Mouse (Mus musculus) limb, embryonic 14.5 days (tissue): Measurements from ENCODE around the gene Tmtc2. TPM values are rescaled to one million over a fixed set of nuclear protein-coding genes. Genes with fewer than 3 reads are reported as not detected.

ENCODE experiments used
- ATAC-seq: fragments of 200-750 bp; cut with Nextera tagmentation; 2 replicates; pipeline ENCODE4 v1.8.0; 2017; ENCODE audit warnings: low read depth, moderate number of reproducible peaks, moderate TSS enrichment; ENCODE audit not compliant: low FRiP score
- DNase-seq: peaks from one replicate; pipeline ENCODE4 v3.0.0-alpha.2; 2015; ENCODE audit warnings: low spot score
- H3K27ac ChIP-seq: fragments of 300-500 bp; sonication (generic); replicated peaks from 2 replicates; pipeline ENCODE4 v1.5.1; 2014; ENCODE audit warnings: low read depth, mild to moderate bottlenecking, low read length, moderate library complexity, mixed read lengths
- H3K27me3 ChIP-seq: fragments of 300-500 bp; sonication (generic); 2 replicates; pipeline ENCODE4 v1.6.1; 2014; ENCODE audit warnings: low read length, mixed read lengths; ENCODE audit not compliant: control insufficient read depth, insufficient read depth
- H3K36me3 ChIP-seq: fragments of 300-500 bp; sonication (generic); 2 replicates; pipeline ENCODE4 v1.6.1; 2014; ENCODE audit warnings: mild to moderate bottlenecking, low read length, moderate library complexity, mixed read lengths; ENCODE audit not compliant: control insufficient read depth, insufficient read depth
- H3K4me1 ChIP-seq: fragments of 300-500 bp; sonication (generic); 2 replicates; pipeline ENCODE4 v1.6.1; 2014; ENCODE audit warnings: antibody characterized with exemption, low read length, mixed read lengths; ENCODE audit not compliant: control insufficient read depth, insufficient read depth
- H3K4me2 ChIP-seq: fragments of 300-500 bp; sonication (generic); replicated peaks from 2 replicates; pipeline ENCODE4 v1.6.1; 2014; ENCODE audit warnings: low read depth, mild to moderate bottlenecking, low read length, moderate library complexity; ENCODE audit not compliant: severe bottlenecking
- H3K4me3 ChIP-seq: fragments of 300-500 bp; sonication (generic); replicated peaks from 2 replicates; pipeline ENCODE4 v1.5.1; 2014; ENCODE audit warnings: low read length
- H3K9ac ChIP-seq: fragments of 300-500 bp; sonication (generic); 2 replicates; pipeline ENCODE4 v1.6.1; 2014; ENCODE audit warnings: mild to moderate bottlenecking, low read depth, low read length, moderate library complexity; ENCODE audit not compliant: severe bottlenecking
- H3K9me3 ChIP-seq: fragments of 300-500 bp; sonication (generic); 2 replicates; pipeline ENCODE4 v1.6.1; 2016; ENCODE audit warnings: low read length; ENCODE audit not compliant: control insufficient read depth
- POLR2A ChIP-seq: fragments of 200-500 bp; IDR thresholded peaks from 2 replicates; pipeline ENCODE4 v1.8.0; 2012; ENCODE audit warnings: inconsistent platforms, mild to moderate bottlenecking, moderate library complexity, borderline replicate concordance; ENCODE audit not compliant: insufficient read depth, insufficient read length; ENCODE audit errors: extremely low read depth
- WGBS: fragments of 180-500 bp; shearing (Covaris S2); extraction: QIAGEN DNeasy Blood & Tissue Kit; methylation state at CpG from one replicate; pipeline ENCODE4 v1.1.7; 2014; 5-methylcytosine and 5-hydroxymethylcytosine counted together
- polyA plus RNA-seq, 2 experiments: library from polyadenylated mRNA; depleted of rRNA in 1 of 2; stranded (reverse) in 1 of 2; unstranded in 1 of 2; fragments of >200 nt; fragmentation: Nextera tagmentation in 1 of 2; extraction: Ambion mirVana in 1 of 2; gene quantifications; 2 replicates each; pipeline versions ENCODE4 v1.2.1 to v1.2.3; 2012 to 2014

Tmtc2 gene
- polyA plus RNA-seq, 2 experiments, result 16.5 to 25.0 TPM

GRCm38 (mm10) chr10:105572829-105573228, 1.4 kb downstream of the Tmtc2 start:
- peaks cover 19% of the 10 kb centered on the region for H3K4me1 ChIP-seq
- no peak for TF ChIP-seq POLR2A
- DNase-seq (peak; percentile 36), ATAC-seq (no peak)
- H3K36me3 ChIP-seq, result no peaks in the 10 kb centered on the region
- peak overlapping the region; percentile 52 for H3K4me3 ChIP-seq
- peak overlapping the region; percentile 78 for H3K4me2 ChIP-seq
- H3K27ac ChIP-seq, result no peak overlapping the region
- no peaks in the 10 kb centered on the region for H3K27me3 ChIP-seq
- peak overlapping the region; percentile 74 for H3K9ac ChIP-seq
- H3K9me3 ChIP-seq, result no peaks in the 10 kb centered on the region
- 4% methylated on average over 16 of the region's 16 CpGs for WGBS

- Histone ChIP-seq H3K4me2 (peak overlapping the region; percentile 78), H3K27ac (no peak overlapping the region), H3K27me3 (no peaks in the 10 kb centered on the region), H3K4me3 (peak overlapping the region; percentile 52), H3K36me3 (no peaks in the 10 kb centered on the region), H3K9me3 (no peaks in the 10 kb centered on the region), H3K4me1 (peaks cover 15% of the 10 kb centered on the region), H3K9ac (peak overlapping the region; percentile 74)
- no peak for TF ChIP-seq POLR2A
- ATAC-seq (no peak), DNase-seq (no peak)
- 40% methylated on average over 7 of the region's 7 CpGs for WGBS
These were observed 1.9 kb downstream of the Tmtc2 start for GRCm38 (mm10) chr10:105572301-105572700.

- Histone ChIP-seq H3K9me3 (no peaks in the 10 kb centered on the region), H3K27me3 (no peaks in the 10 kb centered on the region), H3K4me2 (peak overlapping the region; percentile 78), H3K27ac (no peak overlapping the region), H3K9ac (peak overlapping the region; percentile 74), H3K4me3 (peak overlapping the region; percentile 52), H3K4me1 (peaks cover 14% of the 10 kb centered on the region), H3K36me3 (no peaks in the 10 kb centered on the region)
- WGBS, result 56% methylated on average over 4 of the region's 4 CpGs
- TF ChIP-seq POLR2A, result no peak
- ATAC-seq, result no peak
- peak; percentile 28 for DNase-seq
These were observed 2.4 kb downstream of the Tmtc2 start for GRCm38 (mm10) chr10:105571831-105572230.

GRCm38 (mm10) chr10:105571019-105571418, 3.2 kb downstream of the Tmtc2 start:
- no peak for TF ChIP-seq POLR2A
- WGBS, result 74% methylated on average over 8 of the region's 8 CpGs
- H3K9me3 ChIP-seq, result no peaks in the 10 kb centered on the region
- H3K4me1 ChIP-seq, result peaks cover 11% of the 10 kb centered on the region; the same call in 1 of the 2 replicates
- no peak for ATAC-seq
- no peaks in the 10 kb centered on the region for H3K36me3 ChIP-seq
- no peak overlapping the region for H3K9ac ChIP-seq
- H3K27me3 ChIP-seq, result no peaks in the 10 kb centered on the region
- no peak overlapping the region for H3K27ac ChIP-seq
- DNase-seq, result no peak
- H3K4me2 ChIP-seq, result peak overlapping the region; percentile 78
- peak overlapping the region; percentile 52 for H3K4me3 ChIP-seq

GRCm38 (mm10) chr10:105569573-105569972, 4.7 kb downstream of the Tmtc2 start:
- no peak for TF ChIP-seq POLR2A
- no peak for DNase-seq
- Histone ChIP-seq H3K9ac (no peak overlapping the region), H3K4me1 (peaks cover 8% of the 10 kb centered on the region; the same call in 1 of the 2 replicates), H3K27me3 (no peaks in the 10 kb centered on the region), H3K9me3 (no peaks in the 10 kb centered on the region), H3K4me2 (no peak overlapping the region), H3K36me3 (no peaks in the 10 kb centered on the region), H3K4me3 (no peak overlapping the region), H3K27ac (no peak overlapping the region)
- WGBS, result 89% methylated on average over 4 of the region's 4 CpGs
- no peak for ATAC-seq

GRCm38 (mm10) chr10:105567825-105568531, 6.3 kb downstream of the Tmtc2 start:
- H3K27me3 ChIP-seq, result no peaks in the 10 kb centered on the region
- WGBS, result 83% methylated on average over 8 of the region's 8 CpGs

More at GRCm38 (mm10) chr10:105567825-105568531, 6.3 kb downstream of the Tmtc2 start:
- Histone ChIP-seq H3K9me3 (no peaks in the 10 kb centered on the region), H3K36me3 (no peaks in the 10 kb centered on the region; the same call in 1 of the 2 replicates), H3K4me3 (no peak overlapping the region), H3K4me1 (peaks cover 8% of the 10 kb centered on the region; the same call in 1 of the 2 replicates), H3K27ac (no peak overlapping the region), H3K4me2 (no peak overlapping the region), H3K9ac (no peak overlapping the region)
- DNase-seq, result no peak
- TF ChIP-seq POLR2A, result no peak
- no peak for ATAC-seq
